Mouse (Mus musculus) left cerebral cortex, postnatal 14 days (tissue): ENCODE data around the gene Ckmt1. TPM values are rescaled to one million over a fixed set of nuclear protein-coding genes. Genes with fewer than 3 reads are reported as not detected.
A peak's percentile ranks its signal among the peaks of the same experiment; 100 is the strongest.
"Not testable (repeated sequence)": the region's sequence is repeated elsewhere in the genome, so short reads cannot be mapped to it uniquely, and the experiment has no call there.

Source experiments
- DNase-seq, 2 experiments: peaks; one replicate each; pipeline ENCODE4 v3.0.0; 2021 to 2022; ENCODE audit warnings: low spot score in 2 of 2, mixed read lengths in 1 of 2
- intact Hi-C: fragments of 180-260 bp; cut with DNase I; formaldehyde crosslinking; loops from one replicate; pipeline ENCODE4 v1.15.1; 2025
- long read RNA-seq, 2 experiments: library from polyadenylated mRNA; stranded (forward); transcript quantifications; one replicate each; pipeline ENCODE4 v2.0.0; 2021
- total RNA-seq, 2 experiments: library from RNA; stranded (reverse); gene quantifications; 2 replicates each; pipeline ENCODE4 v1.2.3; 2021

Gene Ckmt1
- total RNA-seq, result 100 to 1,000 TPM; 399 to 404 TPM
- long read RNA-seq, experiment 1, transcript Ckmt1-201 (9 exons, 1,620 nt), result major isoform, 246 of 278 reads
- long read RNA-seq, experiment 1, partial matches to known transcripts, result 19 of 278 reads
- long read RNA-seq, experiment 1, other reads (novel, unspliced or antisense), result 12 of 278 reads
- long read RNA-seq, experiment 2, transcript Ckmt1-201 (9 exons, 1,620 nt), result major isoform, 194 of 217 reads
- long read RNA-seq, experiment 2, partial matches to known transcripts, result 15 of 217 reads
- long read RNA-seq, experiment 2, other reads (novel, unspliced or antisense), result 5 of 217 reads

DNA sequence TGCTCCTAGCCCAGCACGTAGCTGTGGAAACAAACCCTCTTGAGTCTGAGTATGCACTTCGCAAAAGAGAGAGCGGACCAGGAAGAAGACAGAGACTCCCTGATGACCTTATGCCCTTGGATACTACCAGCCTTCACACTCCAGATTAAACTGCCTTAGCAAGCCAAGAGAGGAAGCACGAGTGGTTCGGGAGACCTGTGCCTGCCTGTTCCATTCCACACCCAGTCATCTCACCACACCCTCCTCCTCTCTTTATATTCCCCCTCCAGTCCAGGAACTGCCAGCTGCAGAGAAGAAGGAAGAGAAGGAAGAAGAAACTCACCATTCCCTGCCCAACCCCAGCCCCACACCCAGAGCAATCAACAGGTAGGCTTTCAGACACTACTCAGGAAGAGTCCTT lies at the start of gene Ckmt1:
TSS of gene Ckmt1 (plus strand) at position 221 of the 400 bp plus-strand sequence.
- intact Hi-C loops, result loop anchor here (5.0 kb wide), 1 partner anchor 60 kb away; no protein-coding TSS in a partner anchor
- no peak for DNase-seq

DNA sequence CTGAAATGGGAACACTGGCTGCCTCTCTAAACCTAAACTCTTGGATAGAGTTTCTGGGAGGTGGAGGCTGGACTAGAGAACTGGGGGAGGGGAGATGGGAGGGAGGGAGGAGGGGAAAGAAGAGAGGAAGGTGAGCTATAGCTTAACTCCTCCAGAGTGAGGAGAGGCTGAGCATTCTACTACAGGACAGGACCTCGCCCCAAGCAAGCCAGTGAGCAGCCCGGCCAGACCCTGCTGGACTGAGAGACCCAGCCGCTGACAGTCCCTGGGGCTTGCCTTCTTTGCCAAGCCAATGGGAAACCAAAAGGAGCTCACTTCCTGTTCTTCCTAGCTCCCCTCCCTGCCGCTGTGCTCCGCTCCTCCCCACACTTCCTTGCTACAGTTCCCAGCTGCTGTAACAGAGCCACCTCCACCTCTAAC lies 48.5 kb upstream of the Ckmt1 start:
- no peak for DNase-seq
- intact Hi-C loops, result no loop called here

DNA sequence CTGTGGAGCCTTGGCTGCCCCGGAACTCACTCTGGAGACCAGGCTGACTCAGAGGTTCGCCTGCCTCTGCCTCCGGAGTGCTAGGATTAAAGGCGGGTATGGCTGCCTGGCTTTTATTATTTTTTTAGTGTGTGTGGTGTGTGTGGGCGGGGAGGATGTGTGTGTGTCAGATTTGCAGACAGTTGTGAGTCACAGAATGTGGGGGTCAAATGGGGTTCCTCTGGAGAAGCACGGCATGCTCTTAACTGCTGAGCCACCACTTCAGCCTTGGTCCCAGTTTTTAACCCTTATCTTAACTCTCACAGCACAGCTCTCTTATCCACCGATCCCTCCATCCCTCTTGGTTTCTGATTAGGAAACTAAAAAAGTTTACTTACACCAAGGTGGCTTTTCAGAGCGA lies 41.2 kb upstream of the Ckmt1 start:
- no peak for DNase-seq
- intact Hi-C loops, result no loop called here

DNA sequence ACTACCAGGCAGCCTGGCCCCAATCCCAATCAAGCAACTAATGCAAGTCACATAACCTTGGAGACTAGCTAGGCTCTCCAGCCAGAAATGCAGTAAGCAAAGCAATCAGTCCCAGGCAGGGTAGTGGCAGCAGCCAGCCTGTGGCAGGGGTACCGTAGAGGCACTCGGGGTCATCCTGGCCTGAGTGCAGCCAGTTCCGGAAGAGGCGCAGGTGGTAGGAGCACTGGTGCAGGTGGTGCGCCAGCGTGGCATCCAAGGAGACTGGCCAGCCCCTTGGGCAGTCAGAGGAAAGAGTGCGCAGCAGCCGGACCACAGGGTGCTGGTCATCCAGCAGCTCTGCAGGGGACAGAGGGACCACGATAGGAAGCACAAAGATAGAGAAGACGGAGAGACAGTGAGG lies 34.5 kb upstream of the Ckmt1 start:
- no peak for DNase-seq
- intact Hi-C loops, result no loop called here

DNA sequence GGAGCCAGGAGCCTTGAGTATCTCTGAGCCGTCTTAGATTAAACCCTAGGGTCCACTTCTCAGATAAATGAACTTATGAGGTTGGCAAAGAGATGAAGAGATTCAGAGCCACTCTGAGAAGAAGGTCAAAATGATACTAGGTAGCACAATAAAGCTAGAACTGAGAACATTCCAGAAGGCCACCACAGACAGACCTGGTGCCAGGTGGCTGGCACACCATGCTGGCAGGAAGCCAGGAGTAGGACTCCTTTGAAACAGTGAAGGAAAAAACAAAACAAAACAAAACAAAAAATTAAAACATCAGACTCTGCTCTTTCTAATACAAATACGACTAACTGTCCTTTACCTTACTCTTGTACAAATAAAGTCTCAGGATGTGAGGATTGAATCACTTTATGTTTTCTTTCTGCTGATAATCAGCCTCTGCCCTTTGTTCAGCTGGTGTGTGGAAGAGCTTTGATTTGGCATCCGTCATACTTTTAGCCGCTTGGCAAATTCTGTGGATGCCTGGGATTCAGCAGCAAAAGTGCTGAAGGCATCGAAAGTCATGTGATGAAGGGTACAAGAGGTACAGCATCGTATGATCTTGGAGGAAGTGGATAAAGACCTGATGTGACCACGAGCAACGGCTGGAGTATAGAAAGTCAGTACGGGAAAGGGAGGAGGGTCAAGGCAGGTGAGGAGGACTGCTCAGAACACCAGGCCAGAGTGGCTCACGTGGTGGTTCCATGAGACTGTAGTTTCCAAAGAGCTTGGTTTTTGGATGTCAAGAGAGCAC lies 33.6 kb upstream of the Ckmt1 start:
- intact Hi-C loops, result no loop called here

DNA sequence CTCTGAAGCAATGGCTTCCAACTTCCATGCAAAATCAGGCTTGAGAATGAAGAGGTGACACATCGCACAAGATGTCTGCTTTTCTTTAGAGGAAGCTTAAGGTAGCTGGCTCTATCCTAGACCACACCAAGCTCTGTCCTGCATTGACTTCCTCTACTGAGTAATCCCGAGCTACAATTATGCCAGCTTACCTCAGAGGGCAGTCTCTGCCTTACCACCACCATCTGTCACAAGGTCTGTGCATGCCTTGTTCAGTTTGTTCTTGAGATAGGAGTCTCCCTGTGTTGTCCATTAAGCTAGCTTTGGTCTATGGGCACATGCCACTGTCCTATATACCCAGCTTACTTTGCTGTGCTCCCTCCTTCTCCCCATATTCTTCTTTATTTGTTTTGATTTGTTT lies 28.0 kb upstream of the Ckmt1 start:
- DNase-seq, result no peak
- intact Hi-C loops, result no loop called here

More for the DNA sequence above, 33.6 kb upstream of the Ckmt1 start:
- DNase-seq, result no peak

DNA sequence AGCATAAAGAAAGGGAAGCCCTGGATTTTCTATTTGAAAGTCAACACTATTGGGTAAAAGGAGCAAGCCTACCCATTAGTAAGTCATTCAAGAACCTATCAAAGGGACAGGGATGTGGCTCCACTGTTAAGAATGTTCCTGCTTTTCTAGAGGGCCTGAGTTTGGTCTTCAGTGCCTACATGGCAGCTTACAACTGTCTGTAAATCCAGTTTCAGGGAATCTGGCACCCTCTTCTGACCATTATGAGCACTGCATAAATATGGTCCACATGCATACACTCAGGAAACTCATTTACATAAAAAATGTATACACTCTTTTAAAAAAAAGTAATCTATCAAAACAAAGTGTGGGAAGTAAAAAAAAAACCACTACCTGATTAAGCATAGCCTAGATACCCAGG lies 18.5 kb upstream of the Ckmt1 start:
- intact Hi-C loops, result no loop called here
- no peak for DNase-seq

DNA sequence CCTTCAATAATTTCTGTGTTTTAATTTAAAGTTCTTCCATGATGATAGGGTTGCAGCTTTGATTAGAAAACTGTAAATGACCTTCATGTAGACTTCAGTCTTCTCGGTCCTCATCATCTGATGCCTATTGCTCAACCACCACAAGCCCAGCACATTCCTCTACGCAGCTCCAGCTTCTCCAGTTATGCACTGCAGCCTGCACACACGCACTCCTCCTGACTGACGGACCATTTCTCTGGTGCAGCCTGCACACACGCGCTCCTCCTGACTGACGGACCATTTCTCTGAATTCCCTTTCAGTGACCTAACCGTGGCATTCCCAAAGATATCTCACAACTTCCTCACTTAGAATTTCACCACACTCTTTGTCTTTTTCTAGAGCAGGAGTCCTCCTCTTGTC lies 4.4 kb upstream of the Ckmt1 start:
- DNase-seq, result no peak
- intact Hi-C loops, result no loop called here

DNA sequence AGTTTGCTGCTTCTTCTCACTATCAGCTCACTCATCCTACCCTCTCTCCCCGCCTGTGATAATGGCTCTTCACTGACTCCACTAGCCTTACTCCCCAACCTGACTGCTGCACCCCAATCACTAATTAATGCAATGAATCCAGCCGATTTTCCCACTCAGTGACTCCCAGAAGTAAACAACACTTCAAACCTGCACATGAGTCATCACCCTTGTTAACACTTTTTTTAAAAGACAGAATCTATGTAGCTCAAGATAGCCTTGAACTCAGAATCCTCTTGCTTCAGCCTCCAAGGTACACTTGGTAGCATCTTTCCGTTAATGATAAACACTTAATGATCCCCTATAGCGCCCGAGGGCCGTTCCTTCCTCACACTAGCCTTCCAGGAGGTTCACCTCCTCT lies 3.1 kb upstream of the Ckmt1 start:
- intact Hi-C loops, result no loop called here
- no peak for DNase-seq

DNA sequence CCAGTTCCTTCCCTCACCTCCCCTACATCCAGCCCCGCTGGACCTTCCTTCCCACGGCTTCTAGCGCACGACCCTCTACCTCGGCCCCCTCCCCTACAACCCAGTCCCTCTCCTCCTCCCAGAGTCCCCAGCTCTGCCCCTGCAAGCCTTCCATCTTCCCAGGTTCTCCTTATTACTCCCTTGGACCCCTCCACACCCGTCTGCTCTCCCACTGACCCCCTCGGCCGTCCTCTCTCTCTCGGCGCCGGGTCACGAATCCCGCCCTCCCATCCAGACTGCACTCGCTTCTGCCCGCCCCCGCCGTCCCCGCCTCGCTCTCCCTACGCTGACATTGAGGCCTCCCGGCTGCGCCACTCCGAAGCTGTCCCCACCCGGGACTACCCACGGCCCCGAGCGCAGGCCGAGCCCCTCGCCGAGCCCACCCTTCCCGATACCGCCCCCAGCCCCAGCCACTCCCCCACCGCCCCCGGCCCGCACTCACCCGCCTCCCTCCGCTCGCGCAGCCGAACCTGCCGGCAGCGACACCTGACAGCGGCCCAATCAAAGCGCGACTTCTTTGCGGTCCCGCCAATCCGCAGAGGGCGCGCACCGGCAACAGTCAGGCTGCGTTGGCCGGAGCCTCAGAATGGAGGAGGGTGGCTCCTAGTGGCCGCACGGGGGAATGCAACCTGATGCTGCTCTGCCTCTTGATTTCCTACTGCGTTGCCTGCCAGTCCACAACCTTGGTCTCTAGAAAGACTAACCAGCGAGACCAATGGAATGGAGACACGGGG lies 2.5 kb upstream of the Ckmt1 start, which contains the start of gene Ppip5k1:
TSS of gene Ppip5k1 (minus strand) at position 577 of the 773 bp plus-strand sequence.
- peak; percentile 98 to 99 for DNase-seq
- intact Hi-C loops, result loop anchor here (5.0 kb wide), 1 partner anchor 58 kb away; no protein-coding TSS in a partner anchor

DNA sequence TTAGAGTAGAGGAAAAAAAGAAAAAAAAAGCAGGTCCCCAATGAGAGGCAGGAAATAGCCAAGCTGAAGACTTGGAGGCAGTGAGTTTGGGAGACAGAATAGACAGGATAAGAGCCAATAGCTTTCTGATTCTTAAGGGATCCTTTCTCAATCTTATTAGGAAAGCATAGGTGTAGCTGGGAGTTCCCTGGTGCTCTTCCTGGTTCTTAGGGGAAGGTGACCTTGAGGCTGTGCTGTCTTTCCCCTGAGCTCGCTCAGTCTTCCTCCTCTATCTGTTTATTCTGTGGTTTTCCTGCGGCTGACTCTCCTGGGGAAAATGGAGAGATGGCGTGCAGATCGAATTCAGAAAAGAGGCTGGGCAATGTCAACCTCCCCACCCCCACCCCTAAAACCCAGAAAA lies 447 bp downstream of the Ckmt1 start:
- no peak for DNase-seq
- intact Hi-C loops, result loop anchor here (5.0 kb wide), 1 partner anchor 61 kb away; no protein-coding TSS in a partner anchor

DNA sequence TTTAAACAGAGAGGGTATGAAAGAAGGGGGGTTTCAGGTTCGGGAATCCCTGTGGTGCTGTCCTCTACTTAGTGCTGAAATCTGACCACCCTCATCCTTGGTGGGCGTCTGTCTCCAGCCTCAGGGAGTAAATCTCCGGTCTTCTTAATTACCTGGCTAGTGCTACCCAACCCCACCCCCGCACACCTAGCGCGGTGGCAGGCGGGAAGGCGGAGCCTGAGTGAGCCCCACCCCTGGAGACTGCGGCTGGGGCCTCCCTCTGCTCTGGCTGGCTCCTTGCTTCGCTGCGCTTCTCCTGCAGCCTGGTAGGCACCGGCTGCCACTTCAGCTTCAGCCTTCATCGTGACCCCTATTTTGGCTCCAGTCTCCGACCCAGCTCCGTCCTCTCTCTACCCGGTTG lies 867 bp downstream of the Ckmt1 start:
- DNase-seq, result peak; percentile 83 to 85
- intact Hi-C loops, result loop anchor here (5.0 kb wide), 1 partner anchor 61 kb away; no protein-coding TSS in a partner anchor

DNA sequence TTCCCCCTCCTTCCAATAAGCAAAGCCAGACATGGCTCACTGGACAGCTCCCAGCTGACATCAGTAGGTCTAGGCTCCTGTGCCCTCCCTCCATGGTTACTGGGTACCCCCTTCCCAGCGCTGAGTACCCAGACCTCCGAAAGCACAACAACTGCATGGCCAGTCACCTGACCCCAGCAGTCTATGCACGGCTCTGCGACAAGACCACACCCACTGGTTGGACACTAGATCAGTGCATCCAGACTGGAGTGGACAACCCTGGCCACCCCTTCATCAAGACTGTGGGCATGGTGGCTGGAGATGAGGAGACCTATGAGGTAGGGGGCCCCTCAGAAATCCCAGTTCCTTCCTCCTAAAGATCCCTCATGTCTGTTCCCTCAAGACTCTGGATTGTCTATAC lies 1.9 kb downstream of the Ckmt1 start:
- intact Hi-C loops, result loop anchor here (5.0 kb wide), 1 partner anchor 62 kb away; no protein-coding TSS in a partner anchor
- DNase-seq, result no peak

DNA sequence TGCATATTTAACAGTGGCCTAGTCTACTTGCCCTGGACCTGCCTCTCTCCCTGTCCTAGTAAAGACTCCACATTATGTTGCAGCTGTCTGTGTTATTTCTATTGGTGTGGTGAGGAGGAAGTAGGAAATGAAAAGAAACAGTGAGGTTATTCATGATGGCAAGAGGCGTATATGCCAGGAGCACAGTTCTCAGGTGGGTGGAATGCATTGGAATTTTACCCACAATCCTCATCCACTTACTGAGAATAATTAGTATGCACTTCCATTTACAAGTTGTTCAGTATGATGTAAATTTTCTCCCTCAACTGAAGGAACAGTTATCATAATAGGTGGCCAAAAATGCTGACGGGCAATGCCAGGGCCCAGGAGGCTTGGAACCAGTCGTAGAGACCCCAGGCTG lies 6.1 kb downstream of the Ckmt1 start:
- intact Hi-C loops, result no loop called here
- DNase-seq, result no peak

DNA sequence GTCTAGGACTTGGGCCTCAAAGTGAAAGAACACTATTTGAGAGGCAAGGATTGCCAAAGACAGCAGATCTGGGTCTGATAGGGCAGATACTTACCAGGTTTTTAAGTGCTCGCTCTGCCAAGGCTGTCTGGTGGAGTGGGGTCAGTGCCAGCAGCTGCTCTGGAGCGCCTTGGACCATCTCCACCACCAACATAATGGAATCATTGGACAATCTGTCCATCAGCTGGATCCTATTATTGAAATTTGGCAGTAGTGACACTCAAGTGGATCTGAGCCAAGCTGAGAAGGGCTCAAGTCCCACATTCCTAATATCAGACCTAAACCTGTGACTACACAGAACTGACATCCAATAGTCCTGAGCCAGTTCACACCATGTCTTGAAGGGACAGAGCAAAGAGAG lies 11.3 kb downstream of the Ckmt1 start:
- no peak for DNase-seq
- intact Hi-C loops, result no loop called here

DNA sequence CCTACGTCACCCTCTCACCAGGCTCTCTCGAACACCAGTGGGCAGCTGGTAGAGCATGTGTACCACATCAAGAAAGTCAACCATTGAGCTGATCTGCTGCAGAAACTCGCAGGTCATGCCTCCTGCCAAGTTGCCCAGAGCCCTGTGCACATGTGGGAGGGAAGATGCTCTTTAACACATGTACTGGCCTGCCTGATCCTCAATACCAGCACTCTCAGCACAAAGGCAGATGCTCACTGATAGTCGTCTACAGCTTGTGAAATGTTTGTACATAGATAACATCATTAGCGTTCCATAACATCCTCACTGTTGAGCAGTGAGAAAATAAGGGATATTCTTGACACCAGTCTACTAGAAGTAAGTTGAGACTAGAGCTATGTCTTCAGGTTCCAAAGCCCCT lies 13.4 kb downstream of the Ckmt1 start:
- no peak for DNase-seq
- intact Hi-C loops, result no loop called here

DNA sequence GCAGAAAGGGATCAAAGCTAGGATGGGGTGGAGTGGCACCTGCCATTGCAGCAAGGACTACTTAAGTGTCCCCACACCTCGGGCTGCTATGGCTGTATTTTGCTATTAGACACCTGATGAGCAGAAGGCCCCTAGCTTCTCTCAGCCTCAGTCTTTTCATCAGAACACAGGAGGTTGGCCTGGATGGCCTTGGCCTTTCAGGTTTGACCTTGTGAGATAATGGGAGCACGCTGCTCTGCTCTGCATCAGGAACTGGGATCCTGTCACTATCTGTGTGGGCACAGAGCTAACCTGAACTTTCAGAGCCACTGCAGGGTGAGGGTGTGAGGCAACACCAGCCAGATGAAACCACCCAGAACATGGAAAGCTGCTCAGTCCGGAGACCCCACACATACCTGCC lies 14.8 kb downstream of the Ckmt1 start:
- intact Hi-C loops, result no loop called here
- DNase-seq, result no peak

DNA sequence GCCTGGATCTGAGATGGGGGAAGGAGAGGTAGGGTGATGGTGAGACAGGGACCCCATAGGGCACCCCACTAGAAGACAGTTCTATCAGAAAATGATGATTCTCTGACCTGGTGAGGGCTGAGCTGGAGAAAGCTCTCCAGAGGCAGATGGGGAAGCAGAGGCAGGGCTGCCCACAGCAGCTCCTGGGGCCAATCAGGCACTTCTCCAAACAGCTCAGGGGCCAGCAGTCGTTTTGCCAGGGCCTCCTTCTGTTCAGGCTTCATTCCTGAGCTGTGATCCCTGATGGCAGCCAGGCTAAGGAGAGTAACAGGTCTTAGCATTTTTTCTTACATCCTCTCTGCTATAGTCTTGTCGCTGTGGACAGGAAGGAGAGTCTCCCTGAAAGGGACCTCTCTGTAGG lies 17.3 kb downstream of the Ckmt1 start:
- intact Hi-C loops, result no loop called here
- DNase-seq, result no peak

DNA sequence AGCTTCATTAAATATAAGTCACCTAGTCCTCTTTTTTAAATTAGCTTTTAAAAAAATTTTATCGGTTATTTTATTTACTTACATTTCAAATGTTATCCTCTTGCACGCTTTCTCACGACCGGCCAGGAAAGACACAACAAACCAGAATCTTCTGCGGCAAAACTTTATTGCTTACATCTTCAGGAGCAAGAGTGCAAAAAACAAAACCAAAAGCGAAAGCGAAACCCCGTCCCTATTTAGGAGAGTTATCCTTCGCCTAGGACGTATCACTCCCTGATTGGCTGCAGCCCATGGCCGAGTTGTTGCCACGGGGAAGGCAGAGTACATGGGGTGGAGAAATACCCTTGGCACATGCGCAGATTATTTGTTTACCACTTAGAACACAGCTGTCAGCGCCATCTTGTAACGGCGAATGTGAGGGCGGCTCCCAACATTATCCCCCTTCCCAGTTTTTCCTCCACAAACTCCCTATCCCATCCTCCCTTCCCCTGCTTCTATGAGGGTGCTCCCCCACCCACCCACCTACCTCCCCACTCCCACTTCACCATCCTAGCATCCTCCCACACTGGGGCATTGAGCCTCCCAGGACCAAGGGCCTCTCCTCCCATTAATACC lies 29.6 kb downstream of the Ckmt1 start, which contains the start of gene Strc:
TSS of gene Strc (minus strand) at position 208 of the 615 bp plus-strand sequence.
- intact Hi-C loops, DNase-seq: not testable (repeated sequence)
